ENCODE assay signal across 20 mouse cellular contexts in genomic region chr6:145640971-145641506, GRCm38 (mm10). TPM values are rescaled to one million over a fixed set of nuclear protein-coding genes. Genes with fewer than 3 reads are reported as not detected.
DNase-seq lines count a peak whose midpoint lies in the region; ATAC-seq lines count a peak whose summit lies in the region.
"Had no signal": no experiment of that assay in that cellular context is flagged by ENCODE, and none has a peak within 500 bp of the region (broad histone marks: within the 10 kb centered on the region; RNA-seq: fewer than 3 reads in every experiment).

No protein-coding gene starts in this region.

- no peak overlapping the region for H3K4me2 ChIP-seq in kidney, embryonic 15.5 days
- H3K4me2 ChIP-seq in kidney, embryonic 14.5 days (replicated peaks; ENCODE audit: low read depth, low read length) = no peak overlapping the region
- H3K4me2 ChIP-seq in lung, embryonic 16.5 days (ENCODE audit: low read depth, low read length) = no peak overlapping the region
- H3K4me2 ChIP-seq in embryonic facial prominence, embryonic 15.5 days (replicated peaks) = no peak overlapping the region
- H3K4me2 ChIP-seq: forebrain, embryonic 15.5 days; heart, embryonic 13.5 days; hindbrain, embryonic 13.5 days; liver, embryonic 11.5 days had no signal

- H3K27me3 ChIP-seq in kidney, embryonic 15.5 days = no peaks in the 10 kb centered on the region
- H3K27me3 ChIP-seq in kidney, embryonic 14.5 days (ENCODE audit: control insufficient read depth, insufficient read depth, low read length) = no peaks in the 10 kb centered on the region
- H3K27me3 ChIP-seq in lung, embryonic 16.5 days (ENCODE audit: control insufficient read depth, insufficient read depth, low read depth, low read length) = no peaks in the 10 kb centered on the region
- no peaks in the 10 kb centered on the region for H3K27me3 ChIP-seq in embryonic facial prominence, embryonic 15.5 days
- H3K27me3 ChIP-seq: forebrain, embryonic 15.5 days; heart, embryonic 13.5 days; hindbrain, embryonic 13.5 days had no signal

- no peak for DNase-seq in lung, postnatal 4 days
- DNase-seq in skeletal muscle tissue, adult 2 months (ENCODE audit: low read depth, low spot score) = peak; percentile 12
- DNase-seq: adrenal gland, adult 8-10 months; cerebellum, adult 9-10 months had no signal

- no peak overlapping the region for H3K9ac ChIP-seq in kidney, embryonic 15.5 days
- no peak overlapping the region for H3K9ac ChIP-seq in kidney, embryonic 14.5 days (ENCODE audit: low read depth, low read length)
- H3K9ac ChIP-seq in lung, embryonic 16.5 days (ENCODE audit: low read length) = no peak overlapping the region
- no peak overlapping the region for H3K9ac ChIP-seq in embryonic facial prominence, embryonic 15.5 days
- H3K9ac ChIP-seq: forebrain, embryonic 15.5 days; heart, embryonic 13.5 days; hindbrain, embryonic 13.5 days had no signal

- no peaks in the 10 kb centered on the region for H3K9me3 ChIP-seq in kidney, embryonic 15.5 days (replicated peaks)
- peaks cover 8% of the 10 kb centered on the region for H3K9me3 ChIP-seq in kidney, embryonic 14.5 days (ENCODE audit: control insufficient read depth, low read length)
- peaks cover 8% of the 10 kb centered on the region for H3K9me3 ChIP-seq in lung, embryonic 16.5 days (ENCODE audit: control insufficient read depth, low read length)
- no peaks in the 10 kb centered on the region for H3K9me3 ChIP-seq in embryonic facial prominence, embryonic 15.5 days (replicated peaks)
- H3K9me3 ChIP-seq: forebrain, embryonic 15.5 days; heart, embryonic 13.5 days; midbrain, embryonic 10.5 days had no signal

- H3K36me3 ChIP-seq in kidney, embryonic 15.5 days = no peaks in the 10 kb centered on the region
- H3K36me3 ChIP-seq in kidney, embryonic 14.5 days (ENCODE audit: control insufficient read depth, insufficient read depth, low read length) = no peaks in the 10 kb centered on the region
- no peaks in the 10 kb centered on the region for H3K36me3 ChIP-seq in lung, embryonic 16.5 days (ENCODE audit: control insufficient read depth, insufficient read depth, low read length)
- H3K36me3 ChIP-seq in embryonic facial prominence, embryonic 15.5 days = no peaks in the 10 kb centered on the region
- H3K36me3 ChIP-seq: forebrain, embryonic 15.5 days; heart, embryonic 13.5 days; hindbrain, embryonic 13.5 days; midbrain, embryonic 10.5 days had no signal

- ATAC-seq in kidney, embryonic 15.5 days (replicated peaks; ENCODE audit: low FRiP score) = no peak
- ATAC-seq in kidney, embryonic 14.5 days (ENCODE audit: low FRiP score, low TSS enrichment) = no peak
- ATAC-seq in lung, embryonic 16.5 days (ENCODE audit: low read depth) = peak; percentile 88
- ATAC-seq in embryonic facial prominence, embryonic 15.5 days (ENCODE audit: insufficient number of reproducible peaks, low FRiP score, low TSS enrichment, low read depth) = no peak
- no peak for ATAC-seq in frontal cortex, adult (ENCODE audit: low TSS enrichment)
- ATAC-seq: forebrain, embryonic 15.5 days; inflammation-experienced regulatory T-cells, adult 6 months had no signal

- H3K4me1 ChIP-seq in kidney, embryonic 15.5 days = peaks cover 16% of the 10 kb centered on the region; the same call in 1 of the 2 replicates
- H3K4me1 ChIP-seq in kidney, embryonic 14.5 days (ENCODE audit: control insufficient read depth, insufficient read depth, low read length) = peaks cover 6% of the 10 kb centered on the region; the same call in 1 of the 2 replicates
- H3K4me1 ChIP-seq in lung, embryonic 16.5 days (replicated peaks; ENCODE audit: control insufficient read depth, insufficient read depth, low read length) = peaks cover 16% of the 10 kb centered on the region
- H3K4me1 ChIP-seq in embryonic facial prominence, embryonic 15.5 days = no peaks in the 10 kb centered on the region
- H3K4me1 ChIP-seq: forebrain, embryonic 15.5 days; hindbrain, embryonic 13.5 days; midbrain, embryonic 10.5 days had no signal

- H3K27ac ChIP-seq in kidney, embryonic 15.5 days = peak overlapping the region; percentile 75; the same call in 1 of the 2 replicates
- H3K27ac ChIP-seq in kidney, embryonic 14.5 days (ENCODE audit: low read depth, low read length) = no peak overlapping the region
- peak overlapping the region; percentile 38 for H3K27ac ChIP-seq in lung, embryonic 16.5 days (ENCODE audit: low read length)
- peak overlapping the region; percentile 68 for H3K27ac ChIP-seq in embryonic facial prominence, embryonic 15.5 days (replicated peaks)
- H3K27ac ChIP-seq: forebrain, embryonic 15.5 days; heart, embryonic 13.5 days; hindbrain, embryonic 13.5 days; macrophage; midbrain, embryonic 10.5 days; stomach, postnatal 0 days had no signal

- no peak overlapping the region for H3K4me3 ChIP-seq in kidney, embryonic 15.5 days (replicated peaks)
- no peak overlapping the region for H3K4me3 ChIP-seq in kidney, embryonic 14.5 days (ENCODE audit: low read length)
- no peak overlapping the region for H3K4me3 ChIP-seq in lung, embryonic 16.5 days (ENCODE audit: low read length)
- H3K4me3 ChIP-seq in embryonic facial prominence, embryonic 15.5 days (replicated peaks) = no peak overlapping the region
- H3K4me3 ChIP-seq: forebrain, embryonic 15.5 days; heart, embryonic 13.5 days; hindbrain, embryonic 13.5 days; midbrain, embryonic 10.5 days had no signal

- WGBS in kidney, embryonic 15.5 days = 54% methylated on average over 4 of the region's 4 CpGs
- WGBS in kidney, embryonic 14.5 days = 57% methylated on average over 4 of the region's 4 CpGs
- 39% methylated on average over 4 of the region's 4 CpGs for WGBS in lung, embryonic 16.5 days
- 40% methylated on average over 4 of the region's 4 CpGs for WGBS in embryonic facial prominence, embryonic 15.5 days

RNA-seq across cellular contexts. Expression of gene Tuba3b, which starts 25.5 kb away (rescaled TPM):
- polyA plus RNA-seq in kidney, embryonic 15.5 days (2015; fragmentation: Nextera tagmentation; extraction: Ambion mirVana) = not detected in 2 replicates
- polyA plus RNA-seq in kidney, embryonic 14.5 days (2014; fragmentation: Nextera tagmentation; extraction: Ambion mirVana) = not detected in 2 replicates
- not detected in 2 replicates for polyA plus RNA-seq in lung, embryonic 16.5 days (2015; fragmentation: Nextera tagmentation; extraction: Ambion mirVana)
- not detected in 2 replicates for polyA plus RNA-seq in embryonic facial prominence, embryonic 15.5 days (2015; fragmentation: Nextera tagmentation; extraction: Ambion mirVana)
- polyA plus RNA-seq: embryonic facial prominence, embryonic 11.5 days; forebrain, embryonic 15.5 days; heart, embryonic 13.5 days; hindbrain, embryonic 13.5 days; inflammation-experienced regulatory T-cells, adult 6 months; large intestine, adult 2 months; macrophage; midbrain, embryonic 10.5 days; stomach, postnatal 0 days; urinary bladder, adult 2 months had no signal

RNA-seq across cellular contexts. Expression of gene Lmntd1, which starts 26.9 kb away (rescaled TPM):
- 1.8 and 2.4 TPM in 2 replicates for polyA plus RNA-seq in kidney, embryonic 15.5 days (2015; fragmentation: Nextera tagmentation; extraction: Ambion mirVana)
- 1.5 and 2.0 TPM in 2 replicates for polyA plus RNA-seq in kidney, embryonic 14.5 days (2014; fragmentation: Nextera tagmentation; extraction: Ambion mirVana)
- 0.83 and 1.3 TPM in 2 replicates for polyA plus RNA-seq in lung, embryonic 16.5 days (2015; fragmentation: Nextera tagmentation; extraction: Ambion mirVana)
- 0.91 and 1.2 TPM in 2 replicates for polyA plus RNA-seq in embryonic facial prominence, embryonic 15.5 days (2015; fragmentation: Nextera tagmentation; extraction: Ambion mirVana)
- polyA plus RNA-seq: inflammation-experienced regulatory T-cells, adult 6 months; liver, embryonic 11.5 days; macrophage had no signal
